Mouse (Mus musculus): Measurements from ENCODE around the gene Coq7. TPM values are rescaled to one million over a fixed set of nuclear protein-coding genes. Genes with fewer than 3 reads are reported as not detected.

The Coq7 gene
- polyA plus RNA-seq (2015; fragmentation: Nextera tagmentation; extraction: Ambion mirVana) = 149 and 151 TPM in 2 replicates

GRCm38 (mm10) chr7:118533178-118533578 is at the start of gene Coq7:
Gene Coq7, minus strand, starts transcription at chr7:118533356.

GRCm38 (mm10) chr7:118491431-118492147 is 41.6 kb downstream of the Coq7 start, which contains the start of gene Itpripl2:
Gene Itpripl2, minus strand, starts transcription at chr7:118491975.

Other genes with a start within 250 kb of the Coq7 start
- gene Syt17, start 85.1 kb downstream of the Coq7 start, polyA plus RNA-seq (2015; fragmentation: Nextera tagmentation; extraction: Ambion mirVana) = 31.7 and 34.4 TPM in 2 replicates
- 1.1 and 1.2 TPM in 2 replicates for gene Itpripl2, start 41.4 kb downstream of the Coq7 start, polyA plus RNA-seq (2015; fragmentation: Nextera tagmentation; extraction: Ambion mirVana)
- 5.7 and 6.5 TPM in 2 replicates for gene Tmc7, start 51.4 kb upstream of the Coq7 start, polyA plus RNA-seq (2015; fragmentation: Nextera tagmentation; extraction: Ambion mirVana)
- 0.19 and 0.27 TPM in 2 replicates for gene Tmc5, start 63.9 kb upstream of the Coq7 start, polyA plus RNA-seq (2015; fragmentation: Nextera tagmentation; extraction: Ambion mirVana)
- 300 and 307 TPM in 2 replicates for gene Gde1, start 172.4 kb upstream of the Coq7 start, polyA plus RNA-seq (2015; fragmentation: Nextera tagmentation; extraction: Ambion mirVana)
- gene Ccp110, start 179.2 kb upstream of the Coq7 start, polyA plus RNA-seq (2015; fragmentation: Nextera tagmentation; extraction: Ambion mirVana) = 13.9 and 14.6 TPM in 2 replicates
- 74.9 and 84.2 TPM in 2 replicates for gene Vps35l, start 206.9 kb upstream of the Coq7 start, polyA plus RNA-seq (2015; fragmentation: Nextera tagmentation; extraction: Ambion mirVana)

Data from neural tube, postnatal 0 days (tissue).